Mouse (Mus musculus) large intestine, adult 2 months (tissue): ENCODE data around the gene Birc6. TPM values are rescaled to one million over a fixed set of nuclear protein-coding genes. Genes with fewer than 3 reads are reported as not detected.

ENCODE experiments used
- DNase-seq: peaks from one replicate; pipeline ENCODE4 v3.0.0-alpha.2; 2012; ENCODE audit warnings: low read depth, low spot score
- WGBS: fragments of 180-500 bp; shearing (Covaris S2); methylation state at CpG from one replicate; pipeline ENCODE4 v1.1.7; 2018; 5-methylcytosine and 5-hydroxymethylcytosine counted together
- polyA plus RNA-seq: library from polyadenylated mRNA; depleted of rRNA; stranded (reverse); fragments of >200 nt; gene quantifications from 2 replicates; pipeline ENCODE4 v1.2.3, GENCODE M21; 2012

Gene Birc6
- polyA plus RNA-seq, 1 experiment = 57.2 TPM

DNA sequence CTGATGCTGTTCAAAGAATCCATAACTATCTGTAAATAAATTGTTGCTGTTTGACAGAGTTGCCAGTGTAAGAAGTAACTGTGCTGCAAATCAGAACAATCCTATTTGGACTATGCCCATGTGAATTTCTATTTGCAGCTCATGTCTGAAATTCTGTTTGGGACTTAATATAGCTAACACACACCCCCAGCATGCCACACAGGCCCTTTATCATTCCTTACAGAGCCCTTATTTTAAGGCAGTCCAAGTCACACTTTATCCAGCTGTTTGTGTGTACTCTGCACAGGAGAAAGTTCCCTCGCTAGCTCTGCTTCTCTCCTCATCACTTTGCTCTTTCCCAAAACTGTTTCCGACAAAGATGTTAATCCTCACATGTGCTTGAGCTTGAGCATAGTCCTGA lies 15.5 kb downstream of the Birc6 start:
- WGBS = 96% methylated on average over 2 of the region's 2 CpGs
- DNase-seq = no peak

DNA sequence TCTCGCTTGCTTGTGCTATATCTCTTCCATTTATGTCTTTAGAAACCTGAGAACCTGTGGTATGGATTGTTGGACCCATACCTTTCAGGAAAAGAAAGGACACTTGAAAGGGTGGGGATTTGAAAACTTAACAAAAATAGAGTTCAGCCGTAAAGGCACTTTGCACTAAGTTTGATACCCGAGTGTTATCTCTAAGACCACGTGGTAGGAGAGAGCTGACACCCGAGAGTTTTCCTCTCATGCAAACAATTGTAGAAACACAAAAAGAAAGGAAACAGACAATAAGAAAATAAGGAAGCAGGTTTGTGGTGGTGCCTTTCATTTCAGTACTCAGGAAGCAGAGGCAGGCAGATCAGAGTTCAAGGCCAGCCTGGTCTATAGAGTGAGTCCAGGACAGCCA lies 26.0 kb downstream of the Birc6 start:
- 66% methylated on average over 5 of the region's 5 CpGs for WGBS

DNA sequence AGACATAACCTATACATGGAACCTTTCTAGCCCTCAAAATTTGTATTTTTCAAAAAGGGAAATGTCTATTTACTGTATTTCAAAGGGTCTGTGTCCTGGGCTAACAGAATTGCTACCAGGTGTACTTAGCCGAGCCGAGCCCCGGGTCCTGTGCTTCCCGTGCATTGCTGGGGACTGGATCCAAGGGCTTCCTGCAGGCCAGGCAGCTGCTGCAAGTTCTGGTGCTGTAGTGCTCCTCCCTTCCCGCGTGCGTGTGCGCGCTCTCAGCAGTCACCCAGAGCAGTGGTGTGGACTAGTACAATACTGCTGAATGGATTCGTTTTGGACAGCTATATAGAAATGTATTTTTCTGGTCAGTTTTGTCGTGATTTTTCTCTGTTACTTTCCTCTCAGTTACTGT lies 31.8 kb downstream of the Birc6 start:
- WGBS = 77% methylated on average over 11 of the region's 11 CpGs
- no peak for DNase-seq

More for the DNA sequence above, 26.0 kb downstream of the Birc6 start:
- DNase-seq = no peak

DNA sequence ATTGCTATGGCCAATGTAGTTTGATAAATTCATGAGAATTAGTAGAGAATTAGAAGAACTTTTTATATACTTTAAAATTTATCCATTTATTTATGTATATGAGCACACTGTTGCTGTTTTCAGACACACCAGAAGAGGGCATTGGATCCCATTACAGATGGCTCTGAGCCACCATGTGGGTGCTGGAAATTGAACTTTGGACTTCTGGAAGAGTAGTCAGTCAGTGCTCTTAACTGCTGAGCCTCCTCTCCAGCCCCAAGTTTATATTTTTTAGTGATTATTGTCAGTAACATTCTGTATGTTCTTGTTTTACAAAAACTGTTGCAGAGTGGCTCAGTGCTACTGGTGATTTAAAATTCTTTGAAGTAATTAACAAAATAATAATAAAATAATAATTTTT lies 36.1 kb downstream of the Birc6 start:
- DNase-seq = no peak

DNA sequence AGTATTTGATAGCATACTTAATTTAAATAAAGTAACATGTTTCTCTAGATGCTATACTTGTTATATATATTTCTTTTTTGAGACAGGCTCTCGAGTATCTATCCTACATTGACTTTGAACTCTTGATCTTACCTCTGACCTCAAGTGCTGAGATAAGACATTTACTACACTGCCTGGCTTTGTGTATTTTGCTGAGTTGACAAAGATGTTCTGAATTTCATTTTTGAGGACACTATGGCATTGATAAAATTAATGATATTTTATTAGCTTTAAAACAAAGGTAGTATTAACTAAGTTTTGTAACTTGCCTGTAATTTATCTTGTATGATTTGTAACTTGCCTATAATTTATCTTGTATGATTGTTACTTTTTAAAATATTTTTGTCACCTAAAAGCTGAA lies 41.1 kb downstream of the Birc6 start:
- 43% methylated on average over 1 of the region's 1 CpGs for WGBS
- DNase-seq = no peak

DNA sequence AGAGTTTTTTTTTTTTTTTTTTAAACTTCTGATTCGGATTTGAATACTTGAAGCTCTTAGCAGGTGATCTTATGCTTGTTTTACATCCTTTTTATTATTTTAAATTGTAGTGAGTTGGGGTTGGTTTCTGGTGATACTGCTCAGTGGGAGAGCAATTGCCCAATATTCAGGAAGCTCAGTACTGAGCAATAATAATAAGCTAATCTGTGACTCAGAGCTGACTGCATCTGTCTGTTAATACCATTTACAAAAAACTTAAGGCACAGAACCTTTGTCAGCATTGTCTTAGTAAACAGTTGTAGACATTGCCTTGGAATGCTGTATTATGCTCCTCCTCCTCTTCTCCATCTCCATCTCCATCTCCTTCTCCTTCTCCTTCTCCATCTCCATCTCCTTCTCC lies 42.5 kb downstream of the Birc6 start:
- 46% methylated on average over 1 of the region's 1 CpGs for WGBS
- no peak for DNase-seq

DNA sequence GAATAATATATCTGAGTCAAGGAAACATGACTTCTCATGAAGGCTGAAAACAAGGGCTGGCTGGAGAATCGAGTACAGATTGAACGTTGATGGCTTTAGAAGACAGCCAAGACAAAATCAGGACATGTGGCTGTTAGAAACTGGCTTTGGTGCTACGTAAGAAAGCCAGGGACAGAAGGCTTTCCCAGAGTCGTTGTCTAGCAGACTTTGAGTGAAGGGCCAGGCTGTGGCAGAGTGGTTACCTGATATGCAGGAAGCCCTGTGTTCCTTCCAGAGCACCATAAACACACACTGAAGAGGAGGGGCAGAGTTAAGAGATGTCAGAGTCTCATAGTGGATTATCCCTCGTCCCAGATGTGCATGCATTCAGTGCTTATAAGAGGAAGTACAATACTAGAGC lies 49.1 kb downstream of the Birc6 start:
- 54% methylated on average over 5 of the region's 5 CpGs for WGBS
- no peak for DNase-seq

DNA sequence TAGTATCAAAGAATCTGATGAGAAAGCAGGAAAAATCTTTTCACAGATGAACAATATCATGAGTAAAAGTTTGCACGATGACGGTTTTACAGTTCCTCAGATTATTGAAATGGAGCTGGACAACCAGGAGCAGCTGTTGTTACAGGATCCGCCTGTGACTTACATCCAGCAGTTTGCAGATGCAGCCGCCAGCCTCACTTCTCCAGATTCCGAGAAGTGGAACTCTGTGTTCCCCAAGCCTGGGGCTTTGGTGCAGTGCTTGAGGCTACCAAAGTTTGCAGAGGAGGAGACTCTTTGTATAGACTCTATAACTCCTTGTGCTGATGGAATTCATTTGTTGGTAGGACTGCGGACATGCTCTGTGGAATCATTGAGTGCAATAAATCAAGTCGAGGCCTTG lies 51.5 kb downstream of the Birc6 start:
- DNase-seq = no peak
- WGBS = 82% methylated on average over 7 of the region's 7 CpGs

DNA sequence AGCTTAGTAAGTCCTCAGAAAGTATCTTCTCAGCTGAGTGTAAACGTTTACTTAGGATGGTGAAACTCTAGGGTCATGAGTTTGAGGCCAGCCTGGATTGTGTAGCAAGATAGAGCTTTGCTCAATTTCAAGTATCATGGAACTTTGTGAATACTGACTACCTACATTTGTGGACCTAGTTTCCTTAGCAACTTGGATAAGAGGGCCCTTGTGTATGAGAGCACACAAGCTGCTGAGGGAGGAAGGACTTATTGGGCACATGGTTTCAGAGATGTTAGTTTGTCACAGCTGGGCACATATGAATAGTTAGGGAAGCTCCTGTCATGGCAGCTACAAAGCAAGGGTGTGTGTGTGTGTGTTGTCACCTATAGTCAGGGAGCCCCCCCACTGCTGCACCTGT lies 52.6 kb downstream of the Birc6 start:
- DNase-seq = no peak

DNA sequence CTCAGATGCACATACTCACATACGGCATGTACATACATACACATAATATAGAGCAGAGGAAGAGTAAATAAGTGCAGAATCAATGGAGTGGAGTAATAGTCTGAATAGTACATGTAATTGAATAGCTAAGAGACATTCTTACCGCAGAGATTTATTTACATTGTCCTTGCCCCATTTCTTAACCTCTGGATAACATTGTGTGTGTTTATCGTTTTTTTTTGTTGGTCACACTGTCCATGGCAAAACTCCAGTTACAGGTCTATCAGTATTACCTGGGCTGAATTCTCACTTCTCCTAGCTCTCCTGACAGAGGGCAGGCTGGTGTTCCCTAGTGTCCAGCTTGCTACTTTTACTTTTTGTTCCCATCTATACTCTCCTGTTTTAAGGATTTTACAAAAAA lies 58.7 kb downstream of the Birc6 start:
- 83% methylated on average over 3 of the region's 3 CpGs for WGBS
- no peak for DNase-seq

More for the DNA sequence above, 52.6 kb downstream of the Birc6 start:
- WGBS = 61% methylated on average over 1 of the region's 1 CpGs

DNA sequence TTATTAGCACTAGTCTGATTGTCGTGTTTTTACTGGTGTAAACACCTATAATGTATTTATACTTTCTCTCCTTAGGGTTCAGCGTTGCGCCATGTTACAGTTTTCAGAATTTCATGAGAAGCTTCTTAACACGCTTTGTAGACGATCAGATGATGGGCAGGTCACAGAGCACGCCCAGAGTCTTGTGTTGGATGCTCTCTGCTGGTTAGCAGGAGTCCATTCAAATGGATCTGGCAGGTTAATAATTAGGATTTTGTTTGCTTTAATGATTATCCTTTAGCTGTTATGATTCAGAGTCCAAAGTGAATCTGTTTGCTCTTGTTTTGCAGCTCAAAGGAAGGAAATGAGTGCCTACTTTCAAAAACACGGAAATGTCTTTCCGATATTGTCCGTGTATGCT lies 70.8 kb downstream of the Birc6 start:
- 87% methylated on average over 9 of the region's 9 CpGs for WGBS
- no peak for DNase-seq

DNA sequence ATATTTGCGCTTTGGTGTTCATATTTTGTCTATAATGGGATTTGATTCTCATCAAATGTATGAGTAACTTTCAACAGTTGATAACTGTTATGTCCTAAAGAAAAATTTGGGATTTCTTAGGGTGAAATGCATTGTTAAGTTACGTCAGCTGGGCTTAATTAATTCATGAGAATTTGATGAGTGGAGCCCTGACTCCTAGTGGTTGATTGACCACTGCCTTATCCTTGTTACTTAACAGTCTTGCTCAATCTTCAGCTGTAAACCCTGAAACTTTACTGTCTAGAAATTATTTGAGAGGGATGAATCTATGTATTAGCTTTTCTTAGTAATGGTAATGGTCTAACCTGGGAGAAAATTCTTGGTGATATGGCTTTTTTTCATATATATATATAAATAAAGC lies 71.3 kb downstream of the Birc6 start:
- 94% methylated on average over 2 of the region's 2 CpGs for WGBS
- DNase-seq = no peak

DNA sequence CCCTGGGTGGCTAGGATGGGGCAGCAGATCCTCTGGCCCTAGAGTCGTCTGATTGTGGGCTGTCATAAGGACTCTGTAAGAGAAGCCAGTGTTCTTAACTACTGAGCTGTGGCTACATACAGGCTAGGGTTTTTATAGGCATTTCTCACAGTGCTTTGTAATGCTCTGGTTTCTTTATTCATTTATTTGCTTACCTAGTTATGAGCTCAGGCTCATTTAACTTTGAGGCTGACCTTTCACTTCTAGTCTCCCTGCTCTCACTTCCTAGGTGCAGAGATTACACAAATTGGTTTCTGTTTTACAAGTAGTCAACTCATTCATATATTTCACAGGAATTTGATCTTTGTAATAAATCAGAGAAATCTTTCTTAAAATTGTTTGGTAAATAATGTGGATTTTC lies 73.1 kb downstream of the Birc6 start:
- 37% methylated on average over 1 of the region's 1 CpGs for WGBS
- DNase-seq = no peak

DNA sequence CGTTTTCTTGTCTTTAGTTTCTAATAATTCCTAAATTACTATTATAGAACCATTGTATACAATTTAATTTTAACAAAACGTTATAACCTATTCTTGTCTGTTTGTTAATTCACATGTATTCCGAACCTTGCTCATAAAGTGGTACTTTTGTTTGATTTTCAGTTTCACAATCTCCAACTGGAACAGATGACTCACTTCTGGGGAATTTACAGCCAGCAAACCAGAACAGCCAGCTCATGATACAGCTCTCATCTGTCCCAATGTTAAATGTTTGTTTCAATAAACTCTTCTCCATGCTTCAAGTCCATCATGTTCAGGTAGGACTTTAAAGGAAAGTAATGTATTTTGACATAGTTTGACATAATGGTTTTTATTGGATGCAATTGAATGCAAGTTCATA lies 102.7 kb downstream of the Birc6 start:
- DNase-seq = peak; percentile 70
- WGBS = 26% methylated on average over 3 of the region's 3 CpGs

DNA sequence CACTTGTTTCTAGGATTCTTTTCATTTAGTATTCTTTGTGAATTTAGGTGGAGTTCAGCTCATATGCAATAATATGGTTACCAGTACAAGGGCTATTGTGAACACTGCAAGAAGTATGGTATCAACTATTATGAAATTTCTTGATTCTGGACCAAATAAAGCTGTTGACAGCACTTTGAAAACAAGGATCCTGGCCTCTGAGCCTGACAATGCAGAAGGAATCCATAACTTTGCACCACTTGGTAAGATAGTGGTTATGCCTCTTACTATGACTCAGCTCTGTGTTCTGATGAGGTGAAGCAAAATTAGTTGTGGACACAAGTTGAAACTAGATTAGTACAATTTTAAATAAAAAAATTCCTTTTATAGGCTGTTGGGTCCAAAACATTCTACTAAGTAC lies 114.3 kb downstream of the Birc6 start:
- no peak for DNase-seq

DNA sequence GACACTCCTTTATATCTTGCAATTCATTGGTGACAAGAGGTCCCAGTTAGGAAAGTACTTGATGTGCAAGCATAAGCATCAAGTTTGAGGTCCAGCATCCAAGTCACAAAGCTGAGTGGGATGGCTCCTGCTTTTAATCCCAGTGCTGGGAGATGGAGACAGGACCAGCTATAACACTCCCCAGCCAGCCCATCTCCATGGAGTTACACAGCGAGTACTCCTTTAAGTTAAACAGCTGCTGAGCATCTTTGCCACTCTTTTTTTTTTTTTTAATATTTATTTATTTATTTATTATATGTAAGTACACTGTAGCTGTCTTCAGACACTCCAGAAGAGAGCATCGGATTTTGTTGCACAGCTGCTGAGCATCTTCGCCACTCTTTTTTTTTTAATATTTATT lies 130.3 kb downstream of the Birc6 start:
- 97% methylated on average over 3 of the region's 3 CpGs for WGBS
- DNase-seq = no peak

DNA sequence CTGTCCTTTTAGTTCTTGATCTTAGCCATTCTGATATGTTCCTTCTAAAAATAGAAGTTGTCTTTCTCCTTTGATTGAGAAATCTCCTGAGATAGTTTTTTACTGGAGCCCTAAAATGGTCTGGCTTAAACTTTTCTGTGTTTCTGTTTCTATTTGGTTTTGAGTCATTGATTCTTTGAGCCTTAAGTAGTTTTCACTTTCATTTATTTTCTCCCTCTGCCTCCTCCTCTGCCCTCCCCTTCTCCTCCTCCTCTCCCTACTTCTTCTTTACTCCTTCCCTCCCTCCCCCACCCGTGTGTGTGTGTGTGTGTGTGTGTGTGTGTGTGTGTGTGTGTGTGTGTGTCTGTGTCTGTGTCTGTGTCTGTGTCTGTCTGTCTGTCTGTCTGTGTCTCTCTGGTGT lies 139.9 kb downstream of the Birc6 start:
- WGBS = 50% methylated on average over 1 of the region's 1 CpGs
- no peak for DNase-seq

DNA sequence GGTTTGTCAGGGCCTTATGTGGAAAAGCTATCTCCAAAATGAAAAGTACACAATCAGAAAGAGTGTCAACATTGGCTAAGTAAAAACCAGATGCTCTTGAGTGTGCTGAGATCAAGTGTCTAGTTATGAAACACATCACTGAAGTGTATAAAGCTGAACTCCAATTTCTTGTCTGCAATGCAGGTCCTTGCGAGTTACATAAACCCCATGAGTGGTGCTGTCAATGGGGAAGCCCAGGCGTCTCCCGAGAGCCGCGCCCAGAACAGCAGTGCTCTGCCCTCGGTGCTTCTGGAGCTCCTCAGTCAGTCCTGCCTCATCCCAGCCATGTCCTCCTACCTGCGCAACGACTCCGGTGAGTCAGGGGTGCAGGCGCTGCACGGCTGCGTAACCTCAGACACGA lies 141.9 kb downstream of the Birc6 start:
- no peak for DNase-seq
- 84% methylated on average over 13 of the region's 13 CpGs for WGBS

DNA sequence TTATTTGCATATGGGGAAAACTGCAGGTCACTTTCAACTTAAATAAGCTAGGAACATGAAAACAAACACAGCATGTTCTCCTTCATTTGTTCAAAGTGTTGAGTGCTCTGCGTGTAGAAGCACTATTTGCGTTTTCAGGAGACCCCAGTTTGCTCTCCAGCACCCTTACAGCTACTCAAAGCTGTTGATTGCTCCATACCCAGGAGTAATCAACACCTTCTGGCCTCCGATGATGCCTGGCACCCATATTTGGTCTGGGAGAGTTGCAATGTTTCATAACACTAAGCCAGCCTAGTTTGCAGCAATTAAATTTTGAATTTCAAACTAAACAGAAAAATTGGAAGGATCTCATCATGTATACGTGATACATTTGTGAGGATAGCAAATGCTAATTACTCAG lies 144.4 kb downstream of the Birc6 start:
- no peak for DNase-seq
- WGBS = 81% methylated on average over 4 of the region's 4 CpGs

DNA sequence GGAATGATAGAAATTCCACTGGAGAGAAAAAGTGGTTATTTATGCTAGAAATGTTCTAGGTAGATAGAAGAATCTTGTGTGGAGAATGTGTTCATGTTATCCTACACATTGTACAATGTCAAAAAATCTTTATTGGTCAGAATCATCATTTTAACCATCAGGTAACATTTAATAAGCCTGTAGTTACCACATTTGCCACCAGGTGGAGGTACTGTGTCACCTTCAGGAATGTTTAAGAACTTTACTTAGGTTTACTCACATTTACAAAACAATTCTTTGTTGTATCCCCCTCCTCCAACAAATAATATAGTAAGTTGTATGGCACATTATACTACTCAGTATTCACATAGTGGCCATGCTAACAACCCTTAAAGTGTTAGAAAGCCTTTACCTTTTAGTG lies 145.2 kb downstream of the Birc6 start:
- DNase-seq = peak; percentile 7

DNA sequence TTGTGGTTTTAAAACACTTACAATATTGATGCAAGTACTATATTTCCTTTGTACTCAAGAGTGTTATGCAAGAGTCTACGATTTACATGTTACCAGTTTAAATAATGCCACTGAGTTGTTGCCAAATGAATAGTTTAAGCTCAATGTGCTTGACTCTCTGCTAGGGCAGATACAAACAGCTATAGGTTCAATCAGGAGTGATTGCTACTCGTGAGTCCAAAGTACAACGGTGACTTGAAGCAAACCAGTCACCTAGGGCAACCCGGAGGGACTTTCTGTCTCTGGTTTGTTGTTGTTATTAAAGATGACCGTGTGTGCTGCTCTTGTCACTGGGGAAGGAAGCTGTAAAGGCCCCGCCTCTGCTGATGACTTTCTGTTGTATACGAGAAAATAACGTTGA lies 150.0 kb downstream of the Birc6 start:
- DNase-seq = peak; percentile 7
- WGBS = 56% methylated on average over 8 of the region's 8 CpGs

DNA sequence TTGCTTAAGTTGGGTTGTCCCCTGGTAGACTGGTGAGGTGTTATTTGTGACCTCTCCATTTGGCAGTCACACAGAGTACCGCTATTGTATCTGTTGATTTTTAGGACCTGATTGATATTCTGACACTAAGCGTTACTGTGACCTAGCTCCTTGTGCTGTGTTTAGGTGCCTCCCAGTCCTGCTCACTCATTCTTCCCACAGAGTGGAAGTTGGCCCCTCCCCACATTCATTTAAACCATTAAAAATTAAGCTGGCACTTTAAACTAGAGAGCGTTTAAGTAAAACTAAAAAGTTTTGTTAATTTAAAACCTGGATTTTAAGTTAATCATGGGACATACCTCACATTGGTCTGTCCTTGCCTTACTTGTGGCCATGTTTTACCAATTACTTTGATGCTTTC lies 156.8 kb downstream of the Birc6 start:
- 86% methylated on average over 3 of the region's 3 CpGs for WGBS
- no peak for DNase-seq

DNA sequence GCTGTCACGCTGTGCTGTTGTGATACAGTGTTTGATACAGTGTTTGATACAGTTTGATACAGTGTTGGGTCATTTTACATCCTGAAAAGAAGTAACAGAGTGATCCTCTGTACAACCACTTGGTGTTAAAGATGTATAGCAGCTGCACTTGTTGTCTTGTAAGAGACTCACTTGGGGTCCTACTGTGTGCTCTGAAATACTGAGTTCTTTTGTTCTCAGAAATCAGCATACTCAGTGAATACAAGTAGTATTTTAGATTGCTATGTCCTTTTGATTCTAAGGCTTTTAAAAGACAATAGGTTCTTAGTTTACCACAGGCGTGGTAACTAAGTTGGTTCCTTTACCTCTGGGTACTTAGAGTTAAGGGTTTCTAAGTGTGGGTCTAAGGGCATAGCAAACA lies 160.5 kb downstream of the Birc6 start:
- no peak for DNase-seq
- WGBS = 95% methylated on average over 2 of the region's 2 CpGs
